Mouse (Mus musculus): ENCODE data around the gene Ushbp1. TPM values are rescaled to one million over a fixed set of nuclear protein-coding genes. Genes with fewer than 3 reads are reported as not detected.

Gene Ushbp1
- total RNA-seq, 2 experiments from 2014 or later = not detected

DNA sequence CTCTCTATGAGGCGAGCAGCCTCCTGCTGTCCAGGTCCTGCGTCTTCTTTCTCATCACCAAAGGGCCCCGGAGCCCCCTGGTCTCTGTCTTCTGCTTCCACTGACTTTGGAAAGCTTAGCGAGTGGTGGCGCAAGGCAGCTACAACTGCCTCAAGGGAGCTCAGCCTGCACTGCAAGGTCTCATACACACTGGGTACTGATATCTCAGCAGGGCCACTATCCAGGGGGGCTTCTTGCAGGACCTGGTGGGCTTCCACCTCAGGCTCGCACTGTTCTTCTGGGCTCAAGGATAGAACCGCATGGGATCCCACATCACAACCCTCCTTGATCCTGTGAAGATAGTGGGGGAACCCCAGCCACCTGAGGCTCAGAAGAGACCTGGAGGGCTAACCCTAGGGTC, 1.1 kb downstream of the Ushbp1 start:
- ATAC-seq (ENCODE audit: poor library complexity, severe bottlenecking) = no peak

DNA sequence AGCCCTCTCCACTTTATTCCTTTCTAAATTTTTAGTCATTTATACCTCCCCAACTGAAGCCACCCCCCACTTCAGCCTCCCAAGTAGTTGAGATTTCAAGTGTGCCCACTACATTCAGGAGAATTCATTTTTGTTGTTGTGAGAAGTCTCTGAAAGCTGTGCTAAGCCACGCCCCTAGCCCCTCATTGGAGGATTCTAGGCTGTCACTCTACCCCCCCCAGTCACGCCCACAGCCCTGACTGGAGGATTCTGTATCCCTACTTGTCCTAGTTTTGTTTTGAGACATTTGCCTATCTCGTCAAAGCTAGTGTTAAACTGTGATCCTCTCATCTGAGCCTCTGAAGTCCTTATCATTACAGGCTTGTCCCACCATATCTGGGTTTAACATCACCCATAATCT, 2.7 kb downstream of the Ushbp1 start:
- ATAC-seq (ENCODE audit: poor library complexity, severe bottlenecking) = no peak

DNA sequence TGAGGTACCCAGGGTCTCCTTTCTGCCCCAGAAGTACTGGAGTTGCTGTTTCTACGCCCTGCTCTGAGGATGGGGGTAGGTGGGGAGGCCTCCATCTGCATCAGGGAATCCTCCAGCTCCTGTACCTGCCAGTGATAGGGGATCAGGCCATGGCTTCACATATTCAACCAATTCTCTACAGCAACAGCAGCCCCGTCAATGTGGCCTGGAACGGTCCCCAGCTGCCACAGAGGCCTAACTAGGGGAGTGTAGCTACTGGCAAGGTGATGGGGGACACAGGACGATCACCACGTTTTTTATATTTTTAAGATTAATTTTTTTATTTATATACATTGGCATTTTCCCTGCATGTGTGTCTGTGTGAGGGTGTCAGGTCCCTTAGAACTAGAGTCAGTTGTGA, 3.2 kb downstream of the Ushbp1 start:
- ATAC-seq (ENCODE audit: poor library complexity, severe bottlenecking) = no peak

DNA sequence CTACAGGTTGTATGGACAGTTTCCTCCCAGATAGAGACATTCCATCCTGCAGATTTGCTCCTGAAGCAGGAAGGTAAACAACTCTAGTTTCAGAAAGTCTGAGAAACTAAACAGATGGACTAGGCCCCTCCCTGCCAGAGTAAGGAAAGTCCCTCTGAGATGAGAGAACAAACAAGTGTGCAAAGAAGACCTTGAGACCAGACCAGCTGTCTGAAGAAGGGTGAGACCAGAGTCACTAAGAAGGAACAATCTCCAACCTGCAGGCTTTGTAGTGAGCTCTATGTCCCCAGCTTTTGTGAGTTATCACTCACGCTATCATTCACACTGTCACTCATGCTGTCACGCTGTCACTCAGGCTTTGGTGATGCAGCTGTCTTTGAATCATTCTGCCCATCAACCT, 3.9 kb downstream of the Ushbp1 start:
- no peak for ATAC-seq (ENCODE audit: poor library complexity, severe bottlenecking)

DNA sequence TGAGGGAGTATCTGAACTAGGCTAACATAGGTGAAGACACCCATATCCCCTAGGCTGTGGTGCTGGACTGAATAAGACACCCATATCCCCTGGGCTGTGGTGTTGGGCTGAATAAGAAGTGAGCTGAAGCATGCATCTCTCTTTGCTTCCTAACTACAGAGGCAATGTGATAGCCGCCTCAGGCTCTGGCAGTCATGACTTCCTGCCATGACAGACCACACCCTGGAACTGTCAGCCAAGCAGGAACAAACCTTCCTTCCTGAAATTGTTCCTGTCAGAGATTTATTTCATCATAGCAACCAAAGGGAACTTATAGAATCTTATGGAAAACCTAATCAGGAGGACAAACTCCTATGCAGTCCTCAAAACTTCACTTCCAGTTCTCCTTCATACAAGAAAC, 7.3 kb downstream of the Ushbp1 start:
- peak; percentile 73 for ATAC-seq (ENCODE audit: poor library complexity, severe bottlenecking)

DNA sequence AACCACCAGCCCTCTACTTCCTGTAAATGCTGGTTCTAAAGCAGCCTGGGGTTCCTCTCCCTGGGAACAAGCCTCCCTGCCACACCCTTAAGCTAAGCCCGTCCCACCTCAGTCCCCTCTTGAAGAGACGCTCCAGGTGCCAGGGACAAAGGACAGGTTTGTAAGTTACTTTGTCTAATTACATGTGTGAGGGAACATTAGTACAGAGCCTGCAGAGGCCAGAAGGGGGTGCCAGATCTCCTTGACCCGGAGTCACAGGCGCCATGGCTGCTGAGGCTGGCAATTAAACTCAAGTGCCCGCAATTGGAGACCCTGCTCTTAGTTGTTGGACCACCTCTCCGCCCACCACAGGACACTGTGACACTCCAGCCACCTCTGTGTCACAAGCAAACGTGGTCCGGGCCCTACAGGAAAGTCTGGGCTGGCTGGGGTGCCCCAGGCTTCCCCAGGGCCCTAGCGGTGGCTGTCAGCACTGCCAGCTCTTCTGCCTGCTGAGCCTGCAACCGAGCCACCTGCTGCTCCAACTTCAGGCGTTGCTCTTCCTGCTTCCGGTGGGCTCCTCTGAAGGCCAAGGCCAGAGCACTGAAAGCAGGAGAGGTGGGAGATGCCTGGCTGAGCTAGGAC, 10.3 kb downstream of the Ushbp1 start:
- ATAC-seq (ENCODE audit: poor library complexity, severe bottlenecking) = no peak

DNA sequence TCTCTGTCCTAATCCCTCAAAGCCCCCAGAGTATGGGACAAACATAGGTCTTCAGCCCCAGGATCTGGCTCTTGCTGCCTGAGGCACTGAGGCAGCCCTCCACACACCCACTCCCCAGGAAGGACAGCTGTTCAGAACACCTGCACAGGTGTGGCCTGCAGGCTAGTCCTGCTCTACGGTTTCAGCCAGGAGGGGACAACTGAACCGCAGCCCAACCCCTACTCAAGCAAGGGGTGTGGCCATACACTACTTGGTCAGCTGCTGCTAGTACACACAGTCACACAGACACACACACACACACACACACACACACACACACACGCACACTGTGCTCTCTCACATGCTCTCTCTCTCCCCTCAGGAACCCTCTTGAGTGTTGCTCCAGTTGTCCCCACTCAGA, 11.7 kb downstream of the Ushbp1 start:
- no peak for ATAC-seq (ENCODE audit: poor library complexity, severe bottlenecking)

DNA sequence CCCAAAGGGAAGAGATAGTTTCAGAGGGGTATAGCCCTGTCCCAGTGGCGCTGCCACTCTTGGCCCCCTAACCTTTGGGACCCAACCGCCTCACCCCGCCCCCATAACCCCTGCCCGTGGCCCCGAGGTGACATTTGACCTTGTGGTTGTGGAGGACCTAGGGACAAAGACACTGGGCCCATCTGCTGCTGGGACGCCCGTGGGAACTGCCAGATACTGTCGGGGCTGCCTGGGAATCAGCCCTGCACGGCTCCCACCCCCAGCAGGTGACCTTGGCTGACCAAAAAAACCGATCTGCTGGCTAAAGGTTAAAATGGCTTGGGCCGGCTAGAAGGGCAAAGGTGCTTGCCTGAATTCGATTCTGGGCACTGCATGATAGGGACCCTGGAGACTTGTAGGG, 12.2 kb downstream of the Ushbp1 start:
- no peak for ATAC-seq (ENCODE audit: poor library complexity, severe bottlenecking)

DNA sequence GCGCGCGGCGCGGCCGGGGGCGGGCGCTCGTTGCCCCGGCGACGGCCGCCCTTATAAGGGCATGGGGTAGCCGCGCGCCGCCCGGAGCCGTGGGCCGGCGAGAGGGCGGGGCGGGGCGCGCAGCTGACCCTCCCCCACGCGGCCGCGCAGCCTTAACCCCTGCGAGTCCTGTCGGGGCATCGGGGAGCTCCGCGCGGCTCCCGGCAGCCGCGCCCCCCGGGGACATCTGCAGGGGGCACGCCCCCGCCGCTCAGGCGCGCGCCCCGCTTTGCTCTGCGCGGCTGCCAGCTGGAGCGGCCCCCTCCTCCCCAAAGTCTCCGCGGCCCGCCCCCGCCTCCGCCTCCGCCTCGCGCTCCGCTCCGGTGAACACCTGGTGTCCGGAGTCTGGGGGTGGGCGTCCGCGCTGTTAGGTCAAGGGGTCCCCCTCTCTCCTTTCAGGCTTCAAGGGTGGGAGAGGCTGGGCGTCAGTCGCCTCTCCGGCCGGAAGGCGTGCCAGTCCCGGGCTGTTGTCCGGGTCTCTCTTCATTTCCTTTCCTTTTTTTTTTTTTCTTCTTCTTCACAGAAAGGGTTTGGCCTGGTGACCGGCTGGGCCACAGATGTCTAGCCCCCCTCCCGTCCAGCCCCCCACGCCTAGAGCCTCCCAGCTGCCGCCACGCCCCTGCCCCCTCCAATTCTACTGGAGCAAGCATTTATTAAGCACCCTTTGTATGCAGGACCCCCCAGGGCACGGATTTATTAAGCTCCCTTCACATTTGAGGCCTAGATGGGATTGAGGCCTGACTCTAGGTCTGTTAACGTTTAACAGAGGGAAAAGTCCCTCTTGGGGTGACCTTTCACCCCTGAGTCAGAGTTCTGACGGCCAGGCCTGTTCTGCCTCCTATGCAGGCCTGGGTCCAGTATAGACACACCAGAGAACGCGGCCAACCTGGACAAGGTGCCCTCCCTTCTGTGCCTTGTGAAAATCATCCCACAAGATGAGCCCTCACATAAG, 13.3 kb downstream of the Ushbp1 start:
- ATAC-seq (ENCODE audit: poor library complexity, severe bottlenecking) = peak; percentile 89

DNA sequence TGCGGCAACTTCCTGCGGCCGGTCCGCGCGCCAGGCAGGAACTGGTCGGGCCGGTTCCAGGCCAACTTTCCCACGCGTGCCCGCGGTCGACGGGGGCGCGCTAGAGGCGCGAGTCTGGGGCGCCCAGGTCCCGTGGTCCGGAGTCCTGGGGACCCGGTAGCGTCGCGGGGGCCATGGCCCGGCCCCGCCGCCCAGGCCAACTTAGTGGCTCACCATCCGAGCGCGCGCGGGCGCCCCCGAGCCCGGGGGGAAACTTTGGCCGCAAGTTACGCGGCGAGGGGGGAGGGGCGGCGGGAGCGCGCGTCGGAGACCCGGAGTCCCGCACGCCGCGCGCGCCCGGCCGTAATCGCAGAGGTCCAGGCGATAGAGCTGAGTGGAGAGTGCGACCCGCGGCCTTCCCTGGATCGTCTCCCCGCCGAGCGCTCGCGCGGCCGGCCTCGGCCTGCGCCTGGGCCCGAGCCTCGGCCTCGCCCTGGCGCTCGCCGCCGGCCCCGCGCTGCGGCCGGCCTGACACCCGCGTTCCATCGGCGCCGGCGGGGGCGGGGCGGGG, 14.1 kb downstream of the Ushbp1 start, which contains the start of gene Nr2f6:
Gene Nr2f6, minus strand, starts transcription at position 540 of the 550 bp plus-strand sequence.
- peak; percentile 41 for ATAC-seq (ENCODE audit: poor library complexity, severe bottlenecking)

DNA sequence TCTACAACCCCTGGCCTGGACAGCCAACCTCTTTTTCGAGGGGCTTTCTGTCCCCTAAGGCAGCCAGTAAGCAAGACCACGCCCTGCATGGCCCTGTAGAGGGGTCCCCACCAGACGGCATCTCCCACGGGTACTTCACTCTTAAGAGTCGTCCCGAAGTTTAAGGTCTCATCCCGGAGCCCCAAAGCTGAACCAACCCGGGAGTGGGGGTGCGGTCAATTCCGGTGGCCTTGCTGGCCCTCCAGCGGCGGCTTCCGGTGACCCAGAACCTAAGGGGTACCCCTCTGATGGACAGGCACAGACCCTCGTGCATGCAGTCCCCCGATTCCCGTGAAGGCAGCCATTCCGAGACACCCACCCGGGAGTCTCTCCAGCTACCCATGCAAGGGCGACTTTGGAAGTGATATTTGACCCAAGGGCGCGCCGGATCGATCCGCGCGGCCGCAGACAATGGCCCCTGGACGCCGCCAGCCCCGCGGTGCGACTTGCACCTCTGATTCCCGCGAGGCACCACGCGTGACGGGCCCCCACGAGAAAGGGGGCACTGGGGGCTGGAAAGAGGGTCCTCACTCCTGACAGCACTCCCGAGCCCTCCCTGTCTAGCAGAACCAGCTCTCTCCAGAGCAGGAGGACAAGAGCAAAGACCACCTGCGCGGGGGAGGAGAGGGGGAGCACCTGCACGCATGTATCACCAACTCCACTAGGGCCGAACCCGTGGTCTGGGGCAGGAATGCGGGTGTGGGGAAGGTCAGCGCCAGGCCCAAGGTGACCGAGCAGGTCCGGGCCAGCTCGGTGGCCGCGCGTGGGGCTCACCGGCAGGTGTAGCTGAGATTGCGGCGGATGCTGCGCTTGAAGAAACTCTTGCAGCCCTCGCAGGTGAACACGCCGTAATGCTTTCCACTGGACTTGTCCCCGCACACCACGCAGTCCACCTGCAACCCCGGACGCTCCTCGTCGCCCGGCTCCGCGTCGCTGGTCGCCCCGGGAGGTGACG, 15.1 kb downstream of the Ushbp1 start:
- ATAC-seq (ENCODE audit: poor library complexity, severe bottlenecking) = no peak

DNA sequence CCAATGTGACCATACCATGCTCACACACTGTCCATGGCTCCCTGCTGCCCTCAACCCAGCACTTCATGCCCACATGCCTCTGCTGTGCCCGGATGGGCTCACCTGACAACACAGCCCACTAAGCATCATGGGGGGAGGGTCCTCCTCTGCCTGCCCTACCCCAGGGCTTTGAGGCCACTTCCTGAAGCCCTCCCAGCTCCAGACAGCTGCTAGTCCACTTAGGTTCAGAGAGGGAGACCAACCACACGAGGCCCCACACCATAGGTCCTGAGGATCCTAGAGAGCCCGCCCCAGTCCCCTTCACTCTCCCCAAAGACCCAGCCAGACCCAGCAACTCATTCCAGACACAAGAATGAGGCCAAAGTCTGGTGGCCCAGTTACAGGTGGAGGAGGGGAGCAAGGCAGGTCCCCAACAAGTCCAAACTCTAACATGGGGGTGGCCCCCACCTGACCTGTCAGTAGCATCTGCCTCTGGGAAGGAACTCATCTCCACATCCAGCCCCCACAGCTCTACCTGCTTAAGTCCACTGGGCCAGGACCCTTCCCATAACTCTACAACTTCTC, 16.0 kb downstream of the Ushbp1 start:
- ATAC-seq (ENCODE audit: poor library complexity, severe bottlenecking) = no peak

DNA sequence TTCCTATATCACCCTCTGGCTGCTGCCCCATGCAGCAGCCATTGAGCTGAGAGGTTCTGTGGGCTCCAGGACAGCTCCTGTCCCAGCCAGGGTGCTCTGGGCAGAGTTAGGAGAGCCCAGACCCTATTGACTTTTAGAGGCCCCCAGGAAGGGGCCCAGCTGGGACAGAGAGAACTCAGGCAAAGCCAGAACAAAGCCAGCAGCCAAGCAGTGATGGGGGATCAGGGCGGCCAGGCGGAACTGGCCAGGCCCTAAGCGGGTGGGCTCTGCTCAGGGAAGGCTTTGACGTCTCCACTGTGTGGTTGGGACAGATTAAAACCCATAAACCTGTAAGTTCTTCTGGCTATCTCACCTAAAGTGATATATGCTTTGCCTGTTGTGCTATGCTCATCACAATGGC, 16.6 kb downstream of the Ushbp1 start:
- no peak for ATAC-seq (ENCODE audit: poor library complexity, severe bottlenecking)

DNA sequence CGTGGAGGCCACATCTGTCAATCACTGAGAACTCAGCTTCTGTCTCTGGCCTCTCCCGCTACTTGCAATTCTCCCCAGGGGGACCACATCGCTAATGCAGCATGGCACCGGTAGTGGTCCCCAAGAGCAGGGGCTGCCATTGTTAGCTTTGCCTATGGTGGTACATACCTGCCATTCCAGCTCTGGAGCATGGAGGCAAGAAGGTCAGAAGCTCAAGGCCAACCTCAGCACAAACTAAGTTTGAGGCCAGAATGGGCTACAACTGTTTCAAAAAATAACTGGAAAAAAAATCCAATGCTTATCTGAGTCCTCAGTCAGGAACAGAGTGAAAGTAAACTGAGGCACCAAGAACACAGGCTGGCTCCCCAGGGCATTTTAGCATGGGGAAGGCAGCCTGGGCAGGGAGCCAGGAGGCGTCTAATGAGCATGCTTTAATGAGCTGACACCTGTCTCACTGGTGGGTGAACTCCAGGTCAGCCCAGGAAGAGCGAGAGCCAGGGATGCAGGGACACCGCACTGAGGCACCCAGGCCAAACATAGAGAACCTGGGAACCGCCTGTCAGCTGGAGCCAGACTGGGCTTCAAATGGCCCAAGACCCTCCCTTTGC, 19.1 kb downstream of the Ushbp1 start:
- no peak for ATAC-seq (ENCODE audit: poor library complexity, severe bottlenecking)

DNA sequence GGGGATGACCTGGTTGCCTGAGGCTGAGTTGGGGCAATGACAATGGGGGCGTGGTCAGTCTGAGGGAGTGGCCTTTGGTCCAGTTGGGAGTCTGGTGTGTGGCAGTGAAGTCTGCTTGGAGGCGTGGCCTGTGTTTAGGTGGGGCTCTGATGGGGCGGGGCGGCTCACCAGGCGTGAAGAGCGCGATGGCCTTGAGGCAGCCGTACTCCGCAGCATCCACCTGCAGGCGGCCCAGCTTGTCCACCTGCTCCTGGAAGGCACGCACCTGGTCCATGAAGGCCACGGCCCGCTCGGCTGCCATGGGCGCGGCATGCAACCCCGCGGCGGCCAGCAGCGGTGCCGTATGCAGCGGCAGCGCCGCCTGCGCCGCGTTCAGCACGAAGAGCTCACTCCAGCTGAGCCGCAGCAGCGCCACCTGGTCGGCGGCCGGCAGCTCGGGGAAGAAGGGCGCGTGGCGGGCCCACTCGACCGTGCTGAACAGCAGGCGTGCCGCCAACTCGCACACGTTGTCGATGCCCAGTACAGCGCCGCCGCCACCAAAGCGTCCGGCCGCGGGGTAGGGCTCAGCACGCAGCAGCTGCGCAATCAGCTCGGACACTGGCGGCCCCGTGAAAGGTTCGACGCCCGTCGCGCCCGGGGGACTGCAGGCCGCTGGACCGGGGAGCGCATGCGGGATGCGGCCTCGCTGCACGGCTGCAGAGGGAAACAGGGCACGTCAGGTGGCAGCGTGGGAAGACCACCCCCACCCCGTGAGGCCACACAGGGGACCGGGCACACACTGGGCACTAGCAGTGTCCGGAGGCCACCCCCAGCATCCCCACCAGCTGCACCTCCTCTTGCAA, 19.8 kb downstream of the Ushbp1 start:
- peak; percentile 50 for ATAC-seq (ENCODE audit: poor library complexity, severe bottlenecking)

DNA sequence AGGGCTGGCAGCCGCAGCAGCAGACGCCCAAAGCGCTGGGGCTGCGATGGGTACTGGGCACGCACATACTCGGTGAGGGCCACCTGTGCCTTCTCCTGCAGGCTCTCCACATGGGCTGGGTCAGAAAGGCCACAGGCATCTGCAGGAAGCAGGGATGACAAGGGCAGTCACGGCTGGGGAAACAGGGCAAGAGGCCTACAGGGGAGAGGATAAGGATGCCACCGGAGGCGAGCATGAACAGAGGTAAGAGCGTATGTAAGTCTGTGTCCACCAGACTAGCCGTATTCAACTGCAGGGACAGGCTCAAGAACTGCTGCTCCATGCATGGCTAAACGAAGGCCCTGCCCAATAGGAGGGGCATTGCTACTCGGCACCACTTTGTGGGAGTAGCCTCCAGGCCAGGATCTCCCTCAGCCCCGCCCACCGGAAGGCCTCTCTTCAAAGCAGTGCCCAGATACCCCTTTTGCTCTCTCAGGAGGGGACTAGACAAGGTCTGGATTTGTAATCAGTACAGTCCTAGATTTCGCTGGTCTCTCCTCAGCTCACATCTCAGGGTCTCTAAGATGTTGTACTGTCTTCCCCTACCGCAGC, 20.9 kb downstream of the Ushbp1 start:
- no peak for ATAC-seq (ENCODE audit: poor library complexity, severe bottlenecking)

DNA sequence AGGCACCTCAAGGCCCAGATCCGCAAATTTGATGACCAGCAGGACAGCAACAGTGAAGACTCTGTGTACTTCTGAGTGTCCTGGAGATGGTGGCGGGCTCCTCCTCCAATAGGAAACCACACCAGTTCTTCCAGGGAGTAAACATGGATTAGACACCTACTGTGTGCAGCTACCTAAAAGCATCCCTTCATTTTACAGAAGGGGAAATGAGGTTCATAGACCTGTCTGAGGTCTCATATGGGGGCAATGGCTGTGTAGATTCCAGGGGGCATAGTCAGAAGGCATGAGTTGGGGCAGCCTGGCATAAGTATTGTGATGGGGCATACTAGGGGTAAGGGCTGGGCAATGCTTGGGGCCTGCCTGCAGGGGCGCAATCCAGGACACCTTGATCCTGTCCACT, 22.6 kb downstream of the Ushbp1 start:
- no peak for ATAC-seq (ENCODE audit: poor library complexity, severe bottlenecking)

DNA sequence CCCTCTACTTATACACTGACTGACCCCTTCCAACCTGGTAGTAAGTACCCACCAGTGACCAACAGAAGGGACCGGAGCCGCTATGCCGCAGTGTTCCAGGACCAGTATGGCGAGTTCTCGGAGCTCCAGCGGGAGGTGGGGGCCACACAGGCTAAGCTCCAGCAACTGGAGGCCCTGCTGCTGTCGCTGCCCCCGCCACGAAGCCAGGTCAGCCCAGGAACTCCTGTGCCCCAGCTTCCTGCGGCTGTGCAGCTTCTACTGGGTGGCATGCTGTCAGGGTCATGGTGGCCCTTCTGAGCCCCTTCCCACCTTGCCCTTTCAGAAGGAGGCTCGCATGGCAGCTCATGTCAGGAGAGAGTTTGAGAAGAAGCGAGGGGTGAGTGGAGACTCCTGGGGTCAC, 23.2 kb downstream of the Ushbp1 start:
- ATAC-seq (ENCODE audit: poor library complexity, severe bottlenecking) = no peak
